Mouse (Mus musculus) cerebellum, adult 9-11 months (tissue): ENCODE data around the gene Tcf20.
"Not testable (repeated sequence)": the region's sequence is repeated elsewhere in the genome, so short reads cannot be mapped to it uniquely, and the experiment has no call there.

ENCODE experiments used
- DNase-seq: peaks from one replicate; pipeline ENCODE4 v3.0.0; 2022

Gene Tcf20

DNA sequence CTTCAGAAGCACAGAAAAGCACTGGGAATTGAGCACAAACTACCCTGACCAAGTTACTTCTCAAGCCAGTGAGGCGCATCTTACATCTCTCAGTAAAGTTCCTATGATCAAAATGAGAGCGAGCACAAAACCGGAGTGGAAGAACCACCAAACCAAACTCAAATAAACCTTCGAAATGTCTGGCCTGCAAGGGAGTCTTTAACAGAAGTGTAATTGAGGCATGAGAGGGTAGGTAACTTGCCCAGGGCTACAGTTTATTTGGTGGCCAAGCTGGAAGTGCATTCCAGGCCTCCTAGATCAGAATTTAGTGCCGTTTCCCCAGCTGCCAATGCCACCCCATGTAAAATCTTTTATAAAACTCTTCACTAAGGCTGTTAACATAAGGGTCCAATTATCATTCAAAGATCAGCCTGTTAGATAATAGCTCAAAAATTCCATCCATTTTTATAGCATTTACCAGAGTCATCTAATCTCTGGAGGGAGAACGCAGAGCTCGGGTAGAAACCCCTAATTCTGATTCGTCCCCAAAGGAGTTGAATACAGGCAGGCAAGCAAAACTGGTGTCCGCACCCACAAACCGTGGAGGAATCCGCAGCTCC lies 89.4 kb downstream of the Tcf20 start:
- no peak for DNase-seq

DNA sequence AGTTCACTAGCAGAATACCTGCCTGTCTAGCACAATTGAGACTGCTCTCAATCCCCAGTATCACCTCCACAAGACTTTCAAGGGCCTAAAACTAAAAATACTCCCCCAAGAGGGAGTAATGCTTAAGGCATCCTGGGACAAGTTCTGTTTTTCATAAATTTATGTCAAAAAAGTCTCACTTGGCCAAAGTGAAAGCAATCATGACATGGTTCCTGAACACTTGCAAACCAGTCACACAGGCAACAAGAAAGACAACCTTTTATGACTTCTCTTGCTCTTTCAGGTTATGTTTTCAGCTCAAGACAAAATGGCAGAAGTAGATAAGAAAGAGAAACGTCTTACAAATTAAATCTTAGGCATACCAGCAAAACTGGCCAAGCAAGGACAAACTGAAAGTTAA lies 91.3 kb downstream of the Tcf20 start:
- DNase-seq, result no peak

DNA sequence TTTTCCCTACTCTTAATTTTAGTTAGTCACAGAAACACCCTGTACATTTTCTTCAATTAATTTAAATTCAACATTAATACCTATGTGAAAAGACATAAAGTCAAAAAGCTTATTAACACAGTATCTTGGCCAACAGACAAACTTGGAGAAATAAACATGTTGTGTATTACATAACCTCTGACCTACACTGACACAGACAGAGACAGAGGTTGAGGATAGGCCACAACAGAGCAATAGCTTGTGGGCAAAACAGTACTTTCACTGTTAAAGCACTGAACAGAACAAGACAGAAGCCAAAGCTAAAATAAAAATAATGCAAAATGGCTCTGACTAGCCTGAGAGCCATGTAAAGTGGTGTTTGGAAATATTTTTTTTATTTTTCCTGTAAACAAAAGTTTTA lies 97.2 kb downstream of the Tcf20 start:
- no peak for DNase-seq

DNA sequence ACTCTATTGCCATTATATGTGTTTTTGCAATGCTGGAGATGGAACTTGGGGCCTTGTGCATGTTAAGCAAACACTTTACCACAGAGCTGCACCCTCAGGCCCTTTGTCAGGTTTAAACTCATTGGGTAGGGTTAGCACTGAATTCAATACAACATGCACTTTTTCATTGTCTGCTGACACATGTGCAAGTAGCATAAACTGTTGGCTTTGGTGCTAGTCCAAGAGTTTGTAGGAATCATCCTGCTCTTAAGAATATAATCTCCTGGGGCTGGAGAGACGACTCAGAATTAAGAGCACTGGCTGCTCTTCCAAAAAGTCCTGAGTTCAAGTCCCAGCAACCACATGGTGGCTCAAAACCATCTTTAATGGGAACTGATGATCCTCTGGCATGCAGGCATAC lies 98.2 kb downstream of the Tcf20 start:
- DNase-seq, result no peak

DNA sequence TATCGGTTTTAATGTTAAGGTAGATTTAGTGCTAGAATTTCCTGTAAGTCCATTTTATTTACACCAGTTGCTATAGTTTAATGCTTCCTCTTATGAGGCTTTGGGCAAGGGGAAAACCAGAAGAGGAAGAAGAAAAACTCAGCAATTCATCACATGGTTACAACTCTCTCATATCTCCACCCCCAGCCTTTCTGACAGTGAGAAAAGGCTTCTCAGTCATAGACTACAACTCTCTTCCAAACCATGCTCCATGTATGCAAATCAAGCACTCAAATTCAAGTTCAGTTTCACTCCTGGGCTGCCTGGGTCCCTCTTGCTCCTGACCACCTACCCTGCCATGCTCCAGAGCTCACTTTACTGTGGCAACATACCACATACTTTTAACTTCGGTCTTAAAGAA lies 99.2 kb downstream of the Tcf20 start:
- DNase-seq, result no peak

DNA sequence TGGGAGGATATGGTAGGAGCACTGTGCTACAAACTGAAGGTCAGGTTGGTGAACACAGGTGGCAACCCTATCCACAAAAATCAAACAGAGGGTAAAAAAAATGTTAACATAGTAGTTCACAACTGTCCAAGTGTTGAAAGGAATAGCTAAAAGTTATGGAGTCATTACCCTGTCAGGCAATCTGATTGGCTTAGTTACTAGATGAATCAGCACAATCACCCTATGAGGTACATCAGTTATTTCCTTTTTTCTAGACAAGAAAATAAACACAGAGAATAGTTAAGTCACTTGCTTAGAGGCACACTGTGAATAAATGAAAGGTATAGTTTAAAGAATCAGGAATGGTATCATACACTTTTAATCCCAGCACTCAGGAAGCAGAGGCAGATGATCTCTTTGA lies 110.4 kb downstream of the Tcf20 start:
- DNase-seq, result no peak

DNA sequence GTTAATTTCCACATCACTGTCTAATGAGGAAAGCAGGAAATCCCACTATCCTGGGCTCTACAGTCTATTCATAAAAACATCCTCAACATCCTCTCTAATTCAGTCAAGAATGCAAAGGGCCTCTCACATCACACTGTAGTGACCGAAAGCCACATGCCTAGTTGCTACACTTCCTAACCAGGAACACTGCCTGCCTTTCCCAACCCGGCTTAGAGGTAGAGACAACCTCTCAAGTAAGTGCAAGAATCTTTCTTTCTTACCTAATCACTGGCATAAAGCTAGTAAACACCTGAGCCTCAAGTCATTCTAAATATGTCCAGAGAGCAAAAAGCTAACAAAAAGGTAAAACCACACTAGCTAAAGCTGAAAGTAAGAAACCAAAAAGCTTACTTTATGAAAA lies 110.8 kb downstream of the Tcf20 start:
- no peak for DNase-seq

DNA sequence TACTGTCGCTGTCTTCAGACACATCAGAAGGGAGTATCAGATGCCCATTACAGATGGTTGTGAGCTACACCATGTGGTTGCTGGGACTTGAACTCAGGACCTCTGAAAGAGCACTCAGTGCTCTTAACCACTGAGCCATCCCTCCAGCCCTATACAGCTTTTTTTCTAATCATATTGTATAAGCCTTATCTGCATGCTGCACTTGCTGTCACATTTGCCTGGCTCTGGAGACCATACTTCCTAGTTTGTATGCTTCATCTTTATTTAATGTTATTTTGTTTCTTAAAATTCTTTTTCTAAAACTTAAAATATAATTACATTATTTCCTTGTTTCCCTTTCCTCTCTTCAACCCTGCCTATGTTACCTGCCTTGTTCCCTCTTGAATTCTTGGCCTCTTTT lies 115.6 kb downstream of the Tcf20 start:
- DNase-seq, result no peak

DNA sequence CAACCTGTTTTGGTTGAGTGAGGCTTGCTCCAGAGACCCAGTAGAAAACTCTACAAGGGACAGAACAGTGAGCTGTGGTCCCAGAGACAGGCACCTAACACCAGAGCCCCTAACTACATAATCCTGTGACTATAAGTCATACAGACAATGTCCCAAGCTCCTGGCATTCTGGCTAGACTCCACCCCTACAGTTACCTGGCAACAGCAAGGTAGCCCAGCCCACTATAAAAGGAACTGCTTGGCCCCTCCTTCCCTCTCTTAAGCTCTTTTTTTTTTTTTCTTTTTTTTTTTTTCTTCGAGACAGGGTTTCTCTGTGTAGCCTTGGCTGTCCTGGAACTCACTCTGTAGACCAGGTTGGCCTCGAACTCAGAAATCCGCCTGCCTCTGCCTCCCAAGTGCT lies 121.4 kb downstream of the Tcf20 start:
- DNase-seq, result not testable (repeated sequence)

DNA sequence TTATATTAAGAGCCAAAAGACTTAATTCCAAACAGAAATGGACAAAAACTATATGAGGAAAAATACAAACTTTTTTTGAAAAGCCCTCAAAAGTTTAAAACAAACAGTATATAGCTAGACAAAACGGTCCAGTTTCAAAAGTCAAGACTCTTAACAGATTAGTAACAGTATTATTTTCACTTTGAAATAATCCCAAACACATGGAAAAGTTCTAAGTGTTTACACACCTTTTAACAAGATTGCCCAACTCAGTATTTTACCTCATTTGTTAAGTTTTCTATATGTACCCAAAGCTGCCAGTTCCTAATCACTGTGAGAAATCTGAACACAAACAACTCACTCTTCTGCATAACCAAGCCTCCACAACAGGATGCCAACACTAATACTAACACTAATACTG lies 124.0 kb downstream of the Tcf20 start:
- no peak for DNase-seq

DNA sequence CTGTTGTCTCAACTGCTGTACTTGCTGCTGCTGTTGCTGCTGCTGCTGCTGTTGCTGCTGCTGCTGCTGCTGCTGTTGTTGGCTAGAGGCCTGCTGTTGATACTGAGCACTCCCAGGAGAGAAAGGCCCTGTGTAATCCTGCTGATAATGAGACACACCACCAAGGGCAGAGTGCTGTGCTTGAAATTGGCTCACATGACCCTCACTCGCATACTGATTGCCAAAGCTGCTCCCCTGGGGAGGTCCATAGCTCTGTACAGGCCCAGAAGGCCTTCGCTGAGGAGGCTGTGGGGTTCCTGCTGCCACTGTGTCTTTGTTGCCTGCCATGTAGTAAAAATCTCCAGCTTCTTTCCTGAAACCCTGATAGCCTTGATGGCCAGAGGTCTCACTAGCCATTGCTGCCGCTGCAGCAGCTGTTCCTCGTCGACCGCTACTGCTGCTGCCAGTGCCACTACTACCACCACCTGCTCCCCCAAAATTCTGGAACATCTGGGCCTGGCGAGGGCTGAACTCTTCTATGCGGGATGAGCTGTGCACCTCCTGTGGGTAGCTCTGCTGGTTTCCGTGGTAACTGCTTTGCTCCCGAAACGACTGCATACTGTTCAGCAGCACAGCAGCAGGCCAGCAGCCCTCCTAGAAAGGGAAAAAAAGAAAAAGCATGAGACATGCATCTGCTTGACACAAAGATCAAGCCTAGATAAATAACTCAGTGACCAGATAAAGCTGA lies 130.9 kb downstream of the Tcf20 start:
- no peak for DNase-seq

DNA sequence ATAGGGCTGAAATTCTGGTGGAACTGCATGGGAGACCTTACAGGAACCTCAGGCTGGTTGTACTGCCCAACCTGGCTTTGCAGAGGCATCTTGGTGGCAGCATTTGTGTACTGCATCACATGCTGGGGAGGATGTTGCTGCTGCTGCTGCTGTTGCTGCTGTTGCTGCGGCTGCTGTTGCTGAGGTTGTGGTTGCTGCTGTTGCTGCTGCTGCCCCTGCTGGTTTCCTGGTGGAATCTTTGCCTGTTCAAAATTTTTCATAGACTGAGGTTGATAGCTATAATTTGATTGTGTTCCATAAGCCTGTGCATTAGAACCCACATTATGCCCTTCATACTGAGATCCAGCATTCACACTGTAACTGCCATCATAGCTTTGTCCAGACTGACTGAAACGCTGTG lies 131.6 kb downstream of the Tcf20 start:
- no peak for DNase-seq

DNA sequence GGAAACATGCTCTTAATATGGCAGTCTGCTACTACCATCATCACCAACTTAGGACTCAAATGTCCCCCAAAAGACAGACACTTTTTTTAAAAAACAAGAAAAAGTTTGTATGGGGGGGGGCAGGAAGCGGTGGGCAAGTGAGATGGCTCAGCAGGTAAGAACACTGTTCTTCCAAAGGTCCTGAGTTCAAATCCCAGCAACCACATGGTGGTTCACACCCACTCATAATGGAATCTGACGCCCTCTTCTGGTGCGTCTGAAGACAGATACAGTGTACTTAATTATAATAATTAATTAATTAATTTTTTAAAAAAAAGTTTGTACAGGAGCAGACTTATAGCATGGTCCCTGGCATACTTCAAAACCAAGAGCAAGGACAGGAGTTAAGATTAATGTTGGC lies 148.5 kb downstream of the Tcf20 start:
- no peak for DNase-seq

DNA sequence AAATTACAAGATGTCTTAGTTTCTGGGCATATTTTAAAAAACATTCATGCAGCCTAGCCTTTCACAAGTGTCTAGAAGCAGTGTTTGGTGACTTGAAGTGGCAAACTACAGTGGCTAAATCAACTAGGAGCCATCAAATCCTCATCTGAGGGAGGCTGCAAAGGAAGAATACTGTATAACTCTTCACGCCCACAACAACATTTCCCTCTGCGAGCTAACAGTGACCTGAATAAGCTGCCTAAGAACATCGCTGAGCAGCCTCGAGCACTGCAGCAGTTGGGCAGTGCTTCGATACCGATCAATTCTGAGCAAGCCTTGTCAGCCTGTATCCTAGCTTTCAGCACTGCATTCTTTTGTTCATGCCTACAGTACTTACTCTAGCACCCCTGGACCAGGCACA lies 157.8 kb downstream of the Tcf20 start:
- DNase-seq, result no peak

DNA sequence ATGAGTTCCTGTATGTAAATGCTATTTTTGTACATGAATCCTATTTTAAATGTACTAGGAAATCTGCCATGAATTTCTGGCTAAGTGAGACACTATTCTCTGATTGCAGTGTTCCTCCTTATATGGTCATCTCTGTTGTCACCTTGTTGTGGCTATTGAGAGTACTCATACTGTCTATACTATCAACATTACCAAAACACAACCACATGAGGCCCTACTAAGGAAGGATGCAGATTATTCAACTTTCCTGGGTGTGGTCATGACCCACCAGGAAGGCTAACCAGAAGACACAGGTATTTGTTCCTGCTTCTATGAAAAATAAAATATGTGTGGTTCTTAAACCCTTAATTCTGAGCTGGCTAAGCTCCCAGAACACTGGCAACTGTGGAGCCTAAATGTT lies 161.8 kb downstream of the Tcf20 start:
- no peak for DNase-seq

DNA sequence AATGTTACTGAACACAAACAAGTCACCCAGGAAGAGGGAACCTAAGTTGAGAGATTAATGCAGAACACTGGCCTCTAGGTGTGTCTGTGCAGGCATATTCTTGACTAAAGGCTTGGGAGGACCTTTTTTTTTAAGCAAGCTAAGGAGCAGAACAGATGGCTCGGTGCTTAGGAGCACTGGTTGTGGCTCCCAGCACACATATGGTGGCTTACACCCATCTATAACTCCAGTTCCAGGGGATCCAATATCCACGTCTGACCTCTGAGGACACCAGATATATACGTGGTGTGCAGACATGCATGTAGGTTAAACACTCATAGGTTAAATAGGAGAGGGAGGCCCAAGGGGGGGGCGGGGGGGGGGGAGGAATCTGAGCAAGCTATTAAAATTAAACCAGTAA lies 165.3 kb downstream of the Tcf20 start:
- DNase-seq, result no peak

DNA sequence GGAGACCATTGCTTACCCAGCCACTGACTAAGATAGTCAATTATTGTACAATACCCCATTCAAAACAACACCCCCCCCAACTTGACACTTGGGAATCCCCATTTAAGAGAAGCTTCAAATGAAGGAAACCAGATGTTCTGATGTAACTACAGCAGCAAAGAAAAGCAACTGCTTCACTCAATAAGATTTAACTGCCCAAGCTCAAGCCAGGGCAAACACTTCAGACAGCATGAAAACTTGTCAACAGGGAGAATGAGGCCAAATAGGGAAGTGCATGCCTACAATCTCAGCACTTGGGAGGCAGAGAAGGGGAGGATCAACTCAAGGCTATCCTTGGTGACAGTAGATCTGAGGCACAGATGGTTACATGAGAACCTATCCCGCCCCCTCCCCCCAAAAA lies 166.0 kb downstream of the Tcf20 start:
- no peak for DNase-seq

DNA sequence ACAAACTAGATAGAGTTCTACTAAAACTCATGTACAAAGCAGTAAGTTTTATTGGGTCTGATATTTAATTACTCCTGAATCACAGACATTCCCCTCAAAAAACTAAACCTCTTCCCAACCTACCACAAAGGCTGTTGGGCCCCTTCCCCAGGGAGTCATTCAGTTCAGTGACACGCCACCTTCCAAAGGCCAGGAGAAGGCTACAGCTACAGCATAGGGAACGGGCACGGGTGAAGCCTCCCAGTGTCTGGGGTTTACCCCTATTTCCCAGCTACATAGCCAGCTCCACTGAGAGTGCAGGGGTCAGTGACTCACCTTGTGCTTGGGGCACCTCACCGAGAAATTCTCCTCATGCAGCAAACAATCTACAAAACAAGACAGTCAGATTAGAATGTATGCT lies 172.4 kb downstream of the Tcf20 start:
- no peak for DNase-seq

DNA sequence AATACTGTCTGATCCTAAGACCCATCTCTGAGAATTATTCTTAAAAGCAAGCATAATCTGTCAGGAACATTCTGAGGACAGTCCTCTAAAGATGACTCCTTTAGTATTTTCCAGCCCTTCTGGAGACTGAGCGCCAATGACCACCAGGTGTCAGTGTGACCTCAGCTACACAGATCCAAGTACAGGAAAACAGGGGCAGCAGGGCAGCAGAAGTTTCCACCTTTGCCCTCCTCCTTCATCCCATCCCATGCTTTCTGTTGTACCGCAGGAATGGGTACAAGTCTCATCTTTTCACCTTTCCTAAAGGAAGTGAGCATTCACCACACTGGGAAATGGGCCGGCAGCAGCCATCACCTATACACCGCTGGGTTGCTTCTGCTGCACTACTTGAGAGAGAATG lies 172.9 kb downstream of the Tcf20 start:
- peak; percentile 49 for DNase-seq

DNA sequence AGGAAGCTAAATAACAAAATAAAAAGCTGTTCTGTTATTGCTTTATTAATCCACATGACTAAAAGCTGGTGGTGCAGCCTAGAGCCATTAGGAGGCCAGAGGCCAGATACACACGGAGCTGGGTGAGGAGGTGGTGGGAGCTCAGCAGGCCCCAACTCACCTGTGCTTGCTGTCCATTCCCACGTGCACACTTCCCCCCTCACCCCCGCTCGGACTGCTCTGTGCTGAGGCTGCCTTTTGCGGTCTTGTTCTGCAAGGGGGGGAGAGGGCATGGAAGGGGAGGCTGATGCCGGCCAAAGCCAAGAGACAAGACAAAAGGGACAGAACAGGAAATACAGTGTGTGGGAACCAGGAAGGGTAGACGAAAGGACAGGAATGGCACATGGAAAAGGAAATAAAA lies 173.4 kb downstream of the Tcf20 start:
- DNase-seq, result no peak

DNA sequence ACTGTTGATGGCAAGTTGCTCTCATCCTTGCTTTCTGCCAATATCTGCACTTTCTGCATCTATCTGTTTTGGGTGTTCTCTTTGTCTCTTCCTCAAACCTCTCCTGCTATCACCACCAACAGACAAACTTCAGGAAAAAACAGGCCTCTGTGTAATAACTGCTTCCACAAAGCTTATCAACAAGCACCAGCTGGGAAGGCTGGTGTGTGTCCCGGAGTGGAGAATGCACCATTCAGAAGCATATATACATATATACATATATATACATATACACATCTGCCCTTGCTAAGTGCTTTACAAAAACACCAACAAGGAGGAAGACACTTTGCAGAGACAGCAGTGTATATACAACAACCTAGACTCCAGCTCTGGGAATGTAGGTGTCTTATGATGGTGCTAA lies 177.1 kb downstream of the Tcf20 start:
- no peak for DNase-seq

DNA sequence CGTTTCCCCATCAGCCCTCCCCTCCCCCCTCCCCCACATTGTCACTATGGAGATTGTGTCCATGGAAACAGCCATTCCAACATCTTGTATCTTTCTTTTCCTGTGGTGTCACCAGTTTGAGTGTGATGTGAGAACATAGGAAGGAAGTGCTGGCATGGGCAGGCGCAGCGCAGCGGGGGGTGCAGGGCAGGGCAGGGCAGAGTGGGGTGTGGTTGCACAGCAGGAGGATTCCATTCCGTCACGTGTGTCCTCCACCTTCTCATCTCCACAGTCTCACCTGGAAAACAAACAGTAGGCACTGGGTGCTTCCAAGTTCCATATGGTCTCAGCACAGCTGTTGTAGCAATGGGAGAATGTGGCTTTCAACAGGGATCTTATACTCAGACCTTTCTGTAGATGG lies 178.2 kb downstream of the Tcf20 start:
- no peak for DNase-seq

DNA sequence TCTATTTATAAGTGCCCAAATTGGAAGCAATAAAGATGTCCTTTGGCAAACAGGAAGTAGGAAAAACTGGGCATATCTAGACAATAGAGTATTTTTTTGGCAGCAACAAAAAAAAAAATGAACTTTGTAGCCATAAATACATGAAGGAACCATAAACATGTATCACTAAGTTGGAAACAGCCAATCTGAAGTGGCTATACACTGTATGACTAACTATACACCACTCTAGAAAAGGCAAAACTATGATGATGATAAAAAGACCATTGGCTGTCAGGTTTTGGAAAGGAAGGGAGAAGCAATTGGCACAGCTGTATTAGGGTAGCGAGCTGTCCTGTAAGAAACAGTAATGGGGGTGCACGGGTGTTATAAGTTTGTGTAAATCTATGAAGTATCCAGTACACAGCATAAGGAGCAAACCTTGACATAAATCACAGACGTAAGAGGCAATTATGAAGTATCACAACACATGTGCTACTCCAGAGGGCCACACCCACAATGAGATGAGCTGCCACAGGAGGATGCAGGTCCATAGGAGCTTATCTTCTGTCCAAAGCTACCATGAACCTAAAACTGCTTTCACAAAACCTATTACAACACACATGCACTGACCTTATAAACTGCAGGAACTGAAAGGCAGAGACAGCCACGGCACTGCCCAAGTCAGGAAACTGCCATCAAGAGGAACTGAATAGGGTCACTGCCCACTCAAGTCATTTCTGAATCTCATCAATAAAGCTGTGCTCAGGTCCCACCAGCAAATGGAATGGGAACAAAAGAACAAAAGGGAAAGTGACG lies 180.5 kb downstream of the Tcf20 start:
- no peak for DNase-seq
